Mouse (Mus musculus) spleen, postnatal 4 days (tissue): ENCODE data around the gene Wwc1.

Experiments
- DNase-seq, 2 experiments: peaks; one replicate each; pipeline ENCODE4 v3.0.0; 2022; ENCODE audit warnings: low spot score in 2 of 2

The Wwc1 gene

GRCm38 (mm10) chr11:35973135-35973534 lies 7.2 kb downstream of the Wwc1 start:
- DNase-seq = no peak

GRCm38 (mm10) chr11:35972270-35972931 lies 7.9 kb downstream of the Wwc1 start:
- no peak for DNase-seq

GRCm38 (mm10) chr11:35970806-35971705 lies 9.3 kb downstream of the Wwc1 start:
- no peak for DNase-seq

- DNase-seq = no peak
Observed at GRCm38 (mm10) chr11:35968291-35968690, 12.0 kb downstream of the Wwc1 start.

GRCm38 (mm10) chr11:35963981-35964549 lies 16.3 kb downstream of the Wwc1 start:
- no peak for DNase-seq

- no peak for DNase-seq
Observed at GRCm38 (mm10) chr11:35963554-35963953, 16.8 kb downstream of the Wwc1 start.

GRCm38 (mm10) chr11:35962431-35962830 lies 17.9 kb downstream of the Wwc1 start:
- no peak for DNase-seq

- no peak for DNase-seq
Observed at GRCm38 (mm10) chr11:35959270-35959669, 21.1 kb downstream of the Wwc1 start.

- DNase-seq = no peak
Observed at GRCm38 (mm10) chr11:35955572-35955971, 24.8 kb downstream of the Wwc1 start.

GRCm38 (mm10) chr11:35953179-35953578 lies 27.1 kb downstream of the Wwc1 start:
- no peak for DNase-seq

GRCm38 (mm10) chr11:35951727-35952065 lies 28.6 kb downstream of the Wwc1 start:
- no peak for DNase-seq

- no peak for DNase-seq
Observed at GRCm38 (mm10) chr11:35951058-35951726, 29.1 kb downstream of the Wwc1 start.

- no peak for DNase-seq
Observed at GRCm38 (mm10) chr11:35950466-35950865, 29.9 kb downstream of the Wwc1 start.

GRCm38 (mm10) chr11:35950011-35950410 lies 30.3 kb downstream of the Wwc1 start:
- DNase-seq = no peak

GRCm38 (mm10) chr11:35948457-35948881 lies 31.9 kb downstream of the Wwc1 start:
- DNase-seq = no peak

- DNase-seq = no peak
Observed at GRCm38 (mm10) chr11:35947944-35948343, 32.4 kb downstream of the Wwc1 start.

GRCm38 (mm10) chr11:35945187-35945586 lies 35.1 kb downstream of the Wwc1 start:
- DNase-seq = no peak

- no peak for DNase-seq
Observed at GRCm38 (mm10) chr11:35941641-35942040, 38.7 kb downstream of the Wwc1 start.

- no peak for DNase-seq
Observed at GRCm38 (mm10) chr11:35941064-35941463, 39.3 kb downstream of the Wwc1 start.

- DNase-seq = no peak
Observed at GRCm38 (mm10) chr11:35938790-35939385, 41.4 kb downstream of the Wwc1 start.

GRCm38 (mm10) chr11:35935645-35936044 lies 44.7 kb downstream of the Wwc1 start:
- no peak for DNase-seq

GRCm38 (mm10) chr11:35935133-35935532 lies 45.2 kb downstream of the Wwc1 start:
- no peak for DNase-seq
